Mouse (Mus musculus): ENCODE data around the gene Cacna2d3. TPM values are rescaled to one million over a fixed set of nuclear protein-coding genes. Genes with fewer than 3 reads are reported as not detected.

Gene Cacna2d3
- polyA plus RNA-seq, 1 experiment from 2014 or later = 2.0 TPM

DNA sequence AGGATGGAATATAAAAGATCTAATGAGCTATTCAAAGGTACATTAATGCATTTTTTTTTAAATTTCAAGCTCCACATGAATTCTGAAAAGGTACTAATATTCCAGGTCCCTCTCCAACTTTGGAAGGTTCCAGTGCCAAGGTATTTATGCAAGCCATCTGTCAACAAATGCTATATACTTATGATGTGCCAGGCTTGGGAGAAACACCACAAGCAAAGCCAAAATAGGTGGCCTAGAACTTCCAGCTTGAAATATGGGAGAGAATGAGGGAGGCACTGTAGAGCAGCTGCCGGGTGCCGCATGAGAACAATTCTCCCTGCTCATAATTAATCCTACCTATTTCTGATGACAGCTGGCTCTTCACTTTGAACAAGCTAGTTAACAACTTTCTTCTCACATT is 860.5 kb downstream of the Cacna2d3 start:
- 84% methylated on average over 2 of the region's 2 CpGs for WGBS
- Histone ChIP-seq H3K4me1 (ENCODE audit: control insufficient read depth, insufficient read depth, low read length) (no peaks in the 10 kb centered on the region), H3K4me2 (ENCODE audit: low read depth, severe bottlenecking) (no peak overlapping the region), H3K9ac (ENCODE audit: low read length) (no peak overlapping the region), H3K27ac (replicated peaks; ENCODE audit: low read depth, low read length) (no peak overlapping the region), H3K4me3 (ENCODE audit: low read depth, low read length) (no peak overlapping the region), H3K36me3 (ENCODE audit: control insufficient read depth, insufficient read depth, low read length) (no peaks in the 10 kb centered on the region), H3K9me3 (ENCODE audit: control insufficient read depth, low read length) (no peaks in the 10 kb centered on the region), H3K27me3 (ENCODE audit: control insufficient read depth, insufficient read depth, low read length) (no peaks in the 10 kb centered on the region)
- DNase-seq (ENCODE audit: low spot score) (no peak), ATAC-seq (ENCODE audit: insufficient number of reproducible peaks, low FRiP score, low TSS enrichment, low read depth) (no peak)

Other genes with a start within 250 kb of the Cacna2d3 start
- 213 and 216 TPM in 2 replicates for gene Selenok, start 246.4 kb upstream of the Cacna2d3 start, polyA plus RNA-seq (2014; fragmentation: Nextera tagmentation; extraction: Ambion mirVana)